Mouse (Mus musculus): ENCODE results near the gene Eef1g.

- TF ChIP-seq POLR2A (IDR thresholded peaks at IDR 0.05; ENCODE audit: insufficient read length, low read depth) (no peak), MAX (IDR thresholded peaks at IDR 0.05; ENCODE audit: low read depth) (no peak), CEBPB (IDR thresholded peaks at IDR 0.05; ENCODE audit: insufficient read depth, poor library complexity, severe bottlenecking) (no peak), POLR2AphosphoS2 (IDR thresholded peaks at IDR 0.05; ENCODE audit: insufficient read length, low read depth) (no peak), TCF12 (IDR thresholded peaks at IDR 0.05; ENCODE audit: insufficient read depth, poor library complexity, severe bottlenecking) (no peak), REST (IDR thresholded peaks at IDR 0.05; ENCODE audit: insufficient read depth, insufficient read length) (no peak), USF1 (IDR thresholded peaks at IDR 0.05; ENCODE audit: low read depth) (no peak), SRF (IDR thresholded peaks at IDR 0.05; ENCODE audit: control insufficient read depth, insufficient read length, low read depth) (no peak), MYOG (IDR thresholded peaks at IDR 0.05; ENCODE audit: control insufficient read depth in 1 of 3, insufficient read depth in 1 of 3, insufficient read length in 2 of 3, low read depth in 2 of 3) (no peak), E2F4 (IDR thresholded peaks at IDR 0.05; ENCODE audit: insufficient read depth) (no peak), MYOD1 (IDR thresholded peaks at IDR 0.05; ENCODE audit: control insufficient read depth in 1 of 3, insufficient read length in 2 of 3, low read depth in 2 of 3) (no peak), TCF3 (IDR thresholded peaks at IDR 0.05; ENCODE audit: insufficient read length, low read depth) (no peak)
Measured at GRCm38 (mm10) chr19:8950190-8950589, 16.7 kb upstream of the Eef1g start.

All from myocyte (in vitro differentiated cells).